Mouse (Mus musculus): ENCODE results near the gene Gpr165. TPM values are rescaled to one million over a fixed set of nuclear protein-coding genes. Genes with fewer than 3 reads are reported as not detected.

Gene Gpr165
- total RNA-seq (2015; ENCODE audit: low replicate concordance) (not detected in 2 replicates), total RNA-seq (2017; ENCODE audit: low replicate concordance) (not detected in 2 replicates)

DNA sequence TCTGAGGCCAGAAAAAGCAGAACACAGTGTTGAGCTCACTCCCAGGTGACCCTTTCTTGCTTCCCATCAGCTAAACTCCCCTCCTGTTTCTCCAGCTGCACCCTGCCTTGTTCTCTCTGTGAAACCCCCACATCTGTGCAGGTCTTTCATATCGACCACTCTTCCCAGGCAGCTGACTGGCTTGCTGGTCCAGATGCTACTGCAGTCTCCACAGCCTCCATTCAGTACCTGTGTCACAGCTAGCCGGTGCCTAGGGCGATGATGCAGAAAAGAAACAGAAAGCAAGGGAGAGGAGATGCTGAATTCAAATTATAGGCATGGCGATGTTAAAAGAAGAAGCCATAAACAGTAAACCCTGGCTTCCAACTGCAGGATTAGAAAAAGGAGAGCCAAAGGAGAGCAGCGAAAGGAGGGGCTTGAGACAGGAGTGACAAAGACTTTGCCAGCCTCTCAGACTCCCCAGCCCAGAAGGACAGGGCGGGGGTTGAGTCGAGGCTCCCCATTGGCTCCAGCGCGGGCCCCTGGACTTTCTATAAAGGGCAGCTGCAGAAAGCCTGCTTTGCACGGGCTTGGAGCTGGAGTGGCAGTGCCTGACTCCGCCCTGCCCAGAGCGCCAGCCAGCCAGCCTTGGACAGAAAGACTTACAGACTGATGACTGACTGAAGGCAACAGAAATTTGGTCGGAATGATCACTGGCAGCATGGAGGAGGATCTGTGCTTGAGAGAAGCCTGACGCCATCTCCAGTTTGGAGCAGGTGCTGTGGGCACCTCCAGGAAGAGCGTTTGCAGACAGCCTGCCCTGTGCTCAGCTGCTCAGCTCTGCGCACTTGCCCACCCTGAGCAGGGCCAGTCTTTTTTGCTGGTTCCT, at the start of gene Gpr165:
TSS of gene Gpr165 (plus strand) at position 535 of the 868 bp plus-strand sequence.
- no peak for ATAC-seq (replicated peaks; ENCODE audit: low FRiP score, poor library complexity, severe bottlenecking)

DNA sequence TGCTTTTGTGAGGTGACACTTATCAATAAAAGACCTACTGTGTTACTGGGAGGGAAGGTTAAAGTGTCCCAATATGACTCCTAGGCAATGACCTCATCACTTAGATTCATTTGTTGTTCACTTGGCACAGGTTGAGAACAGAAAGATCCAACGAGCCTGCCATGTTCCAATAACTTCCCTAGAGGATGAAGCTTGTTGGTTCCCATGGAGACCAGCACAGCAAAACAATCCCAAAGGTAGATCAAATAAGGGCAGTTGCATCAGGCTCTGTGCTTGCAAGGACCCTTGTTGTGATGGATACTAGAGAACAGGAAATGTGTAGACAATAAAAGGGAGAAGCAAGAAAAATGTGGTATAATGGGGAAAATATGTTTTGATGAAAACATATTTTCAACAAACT, 38.4 kb upstream of the Gpr165 start:
- no peak for ATAC-seq (replicated peaks; ENCODE audit: low FRiP score, poor library complexity, severe bottlenecking)
